Mouse (Mus musculus): ENCODE results near the gene Cnot1. TPM values are rescaled to one million over a fixed set of nuclear protein-coding genes. Genes with fewer than 3 reads are reported as not detected.

Cnot1 gene
- polyA plus RNA-seq, 1 experiment from 2014 or later = 33.8 TPM

DNA sequence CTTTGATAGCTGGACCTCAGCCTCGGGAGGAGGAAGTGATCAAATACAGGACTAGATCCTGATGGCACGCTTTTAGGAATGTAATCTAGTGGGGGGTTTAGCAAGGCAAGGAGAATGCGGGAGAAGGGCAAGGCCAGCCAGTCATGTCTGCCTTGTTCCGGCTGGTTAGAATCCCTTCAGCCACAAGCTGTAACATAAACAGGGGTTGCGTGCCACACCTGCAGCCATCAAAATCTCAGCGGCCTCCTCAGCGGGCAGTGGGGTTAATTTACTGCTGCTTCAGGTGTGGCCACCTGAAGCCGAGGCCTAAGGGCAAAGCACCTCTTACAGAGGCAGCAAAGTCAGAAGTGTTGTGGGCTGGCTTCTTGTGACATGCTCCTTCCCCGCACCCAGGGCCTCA lies 130.6 kb downstream of the Cnot1 start, which contains the start of gene Ndrg4:
Ndrg4 (plus strand) TSS at position 350 of the 400 bp plus-strand sequence.
- H3K9ac ChIP-seq (replicated peaks) = peak within 1 kb of the TSS; percentile 79

DNA sequence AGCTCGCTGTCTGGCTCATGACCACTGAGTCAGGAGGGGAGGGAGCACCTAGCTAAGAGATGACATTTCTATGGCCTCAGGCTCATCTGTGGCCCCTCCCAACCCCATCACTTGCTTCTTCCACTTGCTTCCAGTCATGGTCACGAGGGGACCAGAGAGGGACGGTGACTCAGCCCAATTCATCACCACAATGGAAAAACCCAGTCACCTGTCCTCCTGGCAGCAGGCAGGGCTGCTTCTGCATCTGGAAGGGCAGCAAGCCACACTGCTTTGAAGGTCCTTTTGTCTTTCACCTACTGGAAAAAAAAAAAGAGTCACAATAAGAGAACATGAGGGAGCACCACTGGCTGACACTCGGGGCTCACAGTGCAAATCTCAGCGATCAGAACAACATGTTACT lies 134.5 kb downstream of the Cnot1 start:
- H3K27me3 ChIP-seq (replicated peaks) = 0 out of 2 replicates have a peak, but pooled peaks cover 13% of the 10 kb centered on the region
- no peak overlapping the region for H3K27ac ChIP-seq (replicated peaks)
- no peaks in the 10 kb centered on the region for H3K36me3 ChIP-seq
- no peak overlapping the region for H3K9ac ChIP-seq (replicated peaks)
- WGBS = 76% methylated on average over 5 of the region's 5 CpGs
- ATAC-seq (ENCODE audit: low FRiP score) = no peak
- 0 out of 2 replicates have a peak, but pooled peaks cover 10% of the 10 kb centered on the region for H3K4me1 ChIP-seq
- no peak overlapping the region for H3K4me3 ChIP-seq (replicated peaks)
- H3K9me3 ChIP-seq (replicated peaks) = no peaks in the 10 kb centered on the region
- no peak overlapping the region for H3K4me2 ChIP-seq

More for the DNA sequence above, 130.6 kb downstream of the Cnot1 start, which contains the start of gene Ndrg4:
- no peak for ATAC-seq (ENCODE audit: low FRiP score)
- WGBS = 54% methylated on average over 9 of the region's 9 CpGs
- Histone ChIP-seq H3K36me3 (no peaks in the 10 kb centered on the region), H3K9me3 (replicated peaks) (no peaks in the 10 kb centered on the region), H3K4me2 (peak within 1 kb of the TSS; percentile 74), H3K27me3 (replicated peaks) (0 out of 2 replicates have a peak, but pooled peaks cover 13% of the 10 kb centered on the region), H3K4me3 (replicated peaks) (peak within 1 kb of the TSS; percentile 78), H3K27ac (replicated peaks) (peak within 1 kb of the TSS; percentile 74), H3K4me1 (peaks cover 30% of the 10 kb centered on the region)

DNA sequence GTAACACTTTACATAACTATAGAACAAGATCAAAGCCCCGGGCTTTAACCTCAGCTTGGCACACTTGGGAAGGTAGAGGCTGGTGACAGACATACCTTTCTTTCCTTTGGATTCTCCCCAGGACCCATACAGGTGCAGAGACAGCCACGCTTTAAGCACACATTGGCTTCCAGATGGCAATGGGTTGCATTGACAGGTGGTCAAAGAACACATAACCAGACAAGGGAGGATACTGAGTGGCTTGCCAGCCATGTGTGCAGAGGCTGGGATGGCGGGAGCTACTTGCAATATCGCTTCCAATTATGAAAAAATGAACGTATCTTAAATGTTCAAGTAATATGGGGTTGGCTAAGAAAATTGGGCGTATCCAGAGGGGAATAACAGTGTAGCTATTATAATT lies 135.4 kb downstream of the Cnot1 start:
- Histone ChIP-seq H3K27ac (replicated peaks) (no peak overlapping the region), H3K4me3 (replicated peaks) (no peak overlapping the region), H3K36me3 (no peaks in the 10 kb centered on the region), H3K9ac (replicated peaks) (no peak overlapping the region), H3K27me3 (replicated peaks) (0 out of 2 replicates have a peak, but pooled peaks cover 10% of the 10 kb centered on the region), H3K4me1 (0 out of 2 replicates have a peak, but pooled peaks cover 4% of the 10 kb centered on the region), H3K4me2 (no peak overlapping the region), H3K9me3 (replicated peaks) (no peaks in the 10 kb centered on the region)
- ATAC-seq (ENCODE audit: low FRiP score) = no peak
- 85% methylated on average over 6 of the region's 6 CpGs for WGBS

DNA sequence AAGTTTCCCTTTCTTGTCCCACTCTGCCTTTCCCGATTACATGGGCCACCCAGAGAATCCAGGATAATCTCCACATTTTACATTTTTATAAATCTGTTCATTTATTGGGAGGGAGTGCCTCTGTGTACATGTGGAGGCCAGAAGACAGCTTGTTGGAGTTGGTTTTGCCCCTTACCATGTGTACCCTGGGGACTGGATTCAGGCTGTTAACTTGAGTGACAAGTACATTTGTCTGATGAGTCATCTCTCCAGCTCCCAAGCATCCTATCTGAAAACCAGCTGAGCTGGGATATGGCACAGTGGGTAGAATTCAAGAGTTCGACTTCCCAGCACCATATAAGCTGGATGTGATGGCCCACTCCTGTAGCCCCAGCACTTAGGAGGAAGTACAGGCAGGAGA lies 137.3 kb downstream of the Cnot1 start:
- H3K27ac ChIP-seq (replicated peaks) = no peak overlapping the region
- no peak overlapping the region for H3K4me2 ChIP-seq
- H3K9me3 ChIP-seq (replicated peaks) = no peaks in the 10 kb centered on the region
- 0 out of 2 replicates have a peak, but pooled peaks cover 4% of the 10 kb centered on the region for H3K27me3 ChIP-seq (replicated peaks)
- 79% methylated on average over 2 of the region's 2 CpGs for WGBS
- no peaks in the 10 kb centered on the region for H3K36me3 ChIP-seq
- ATAC-seq (ENCODE audit: low FRiP score) = no peak
- H3K9ac ChIP-seq (replicated peaks) = no peak overlapping the region
- no peak overlapping the region for H3K4me3 ChIP-seq (replicated peaks)
- H3K4me1 ChIP-seq = 0 out of 2 replicates have a peak, but pooled peaks cover 3% of the 10 kb centered on the region

Small RNA genes lying within 50 kb of the gene (microRNA-seq; reads per million reads assigned to microRNA genes)
- gene Mir7073 = 1.0 reads per million

Other genes with a start within 250 kb of the Cnot1 start
- not detected in 2 replicates for gene Prss54, start 231.1 kb downstream of the Cnot1 start, polyA plus RNA-seq (2015; fragmentation: Nextera tagmentation; extraction: Ambion mirVana)
- gene Gins3, start 174.0 kb downstream of the Cnot1 start, polyA plus RNA-seq (2015; fragmentation: Nextera tagmentation; extraction: Ambion mirVana) = 7.8 and 9.8 TPM in 2 replicates
- gene Ndrg4, start 130.5 kb downstream of the Cnot1 start, polyA plus RNA-seq (2015; fragmentation: Nextera tagmentation; extraction: Ambion mirVana) = 495 and 557 TPM in 2 replicates
- gene Setd6, start 91.6 kb downstream of the Cnot1 start, polyA plus RNA-seq (2015; fragmentation: Nextera tagmentation; extraction: Ambion mirVana) = 32.9 and 34.8 TPM in 2 replicates
- gene Sap18b, start 17.9 kb upstream of the Cnot1 start, polyA plus RNA-seq (2015; fragmentation: Nextera tagmentation; extraction: Ambion mirVana) = 256 and 276 TPM in 2 replicates
- gene Slc38a7, start 46.1 kb upstream of the Cnot1 start, polyA plus RNA-seq (2015; fragmentation: Nextera tagmentation; extraction: Ambion mirVana) = 21.2 and 23.0 TPM in 2 replicates
- gene Got2, start 81.1 kb upstream of the Cnot1 start, polyA plus RNA-seq (2015; fragmentation: Nextera tagmentation; extraction: Ambion mirVana) = 235 and 242 TPM in 2 replicates

Data from neural tube, embryonic 15.5 days (tissue).